Mouse (Mus musculus): ENCODE measurements at regions not wholly inside any gene's neighbourhood (a gene's known extent, or its start where the extent isn't known, plus 50 kb on each side); places are given as distances from the start of the nearest gene placed in this dataset.

GRCm38 (mm10) chr15:50472626-50473025 is 3412.1 kb upstream of the Gm7489 start:
- Histone ChIP-seq H3K9ac (ENCODE audit: low read depth, poor library complexity, severe bottlenecking) (no peak overlapping the region), H3K36me3 (ENCODE audit: control insufficient read depth, insufficient read depth, low read length, poor library complexity, severe bottlenecking) (no peaks in the 10 kb centered on the region), H3K4me3 (ENCODE audit: low read depth, low read length) (no peak overlapping the region), H3K4me1 (ENCODE audit: control insufficient read depth, insufficient read depth, low read length) (no peaks in the 10 kb centered on the region), H3K27me3 (ENCODE audit: control insufficient read depth, insufficient read depth, low read length, poor library complexity, severe bottlenecking) (no peaks in the 10 kb centered on the region), H3K9me3 (replicated peaks; ENCODE audit: control insufficient read depth, insufficient read depth, low read length, poor library complexity, severe bottlenecking) (no peaks in the 10 kb centered on the region), H3K27ac (ENCODE audit: insufficient read depth, low read length) (no peak overlapping the region)
- TF ChIP-seq EP300 (IDR thresholded peaks at IDR 0.05; ENCODE audit: insufficient read depth, low read depth, low read length) (no peak), POLR2A (IDR thresholded peaks at IDR 0.05; ENCODE audit: insufficient read depth, low read length) (no peak), CTCF (IDR thresholded peaks at IDR 0.05; ENCODE audit: low read depth, low read length) (no peak)

GRCm38 (mm10) chr15:50498716-50499115 is 3386.0 kb upstream of the Gm7489 start:
- Histone ChIP-seq H3K9ac (ENCODE audit: low read depth, poor library complexity, severe bottlenecking) (no peak overlapping the region), H3K4me3 (ENCODE audit: low read depth, low read length) (no peak overlapping the region), H3K36me3 (ENCODE audit: control insufficient read depth, insufficient read depth, low read length, poor library complexity, severe bottlenecking) (no peaks in the 10 kb centered on the region), H3K27ac (ENCODE audit: insufficient read depth, low read length) (no peak overlapping the region), H3K27me3 (ENCODE audit: control insufficient read depth, insufficient read depth, low read length, poor library complexity, severe bottlenecking) (no peaks in the 10 kb centered on the region), H3K9me3 (replicated peaks; ENCODE audit: control insufficient read depth, insufficient read depth, low read length, poor library complexity, severe bottlenecking) (no peaks in the 10 kb centered on the region), H3K4me1 (ENCODE audit: control insufficient read depth, insufficient read depth, low read length) (no peaks in the 10 kb centered on the region)
- TF ChIP-seq CTCF (IDR thresholded peaks at IDR 0.05; ENCODE audit: low read depth, low read length) (no peak), EP300 (IDR thresholded peaks at IDR 0.05; ENCODE audit: insufficient read depth, low read depth, low read length) (no peak), POLR2A (IDR thresholded peaks at IDR 0.05; ENCODE audit: insufficient read depth, low read length) (no peak)

- Histone ChIP-seq H3K27me3 (ENCODE audit: control insufficient read depth, insufficient read depth, low read length, poor library complexity, severe bottlenecking) (no peaks in the 10 kb centered on the region), H3K9ac (ENCODE audit: low read depth, poor library complexity, severe bottlenecking) (no peak overlapping the region), H3K4me1 (ENCODE audit: control insufficient read depth, insufficient read depth, low read length) (no peaks in the 10 kb centered on the region), H3K27ac (ENCODE audit: insufficient read depth, low read length) (no peak overlapping the region), H3K36me3 (ENCODE audit: control insufficient read depth, insufficient read depth, low read length, poor library complexity, severe bottlenecking) (no peaks in the 10 kb centered on the region), H3K9me3 (replicated peaks; ENCODE audit: control insufficient read depth, insufficient read depth, low read length, poor library complexity, severe bottlenecking) (no peaks in the 10 kb centered on the region), H3K4me3 (ENCODE audit: low read depth, low read length) (no peak overlapping the region)
- TF ChIP-seq CTCF (IDR thresholded peaks at IDR 0.05; ENCODE audit: low read depth, low read length) (no peak), EP300 (IDR thresholded peaks at IDR 0.05; ENCODE audit: insufficient read depth, low read depth, low read length) (no peak), POLR2A (IDR thresholded peaks at IDR 0.05; ENCODE audit: insufficient read depth, low read length) (no peak)
Measured at GRCm38 (mm10) chr15:50507999-50508624, 3376.6 kb upstream of the Gm7489 start.

- Histone ChIP-seq H3K36me3 (ENCODE audit: control insufficient read depth, insufficient read depth, low read length, poor library complexity, severe bottlenecking) (no peaks in the 10 kb centered on the region), H3K4me3 (ENCODE audit: low read depth, low read length) (no peak overlapping the region), H3K9ac (ENCODE audit: low read depth, poor library complexity, severe bottlenecking) (no peak overlapping the region), H3K4me1 (ENCODE audit: control insufficient read depth, insufficient read depth, low read length) (no peaks in the 10 kb centered on the region), H3K27me3 (ENCODE audit: control insufficient read depth, insufficient read depth, low read length, poor library complexity, severe bottlenecking) (no peaks in the 10 kb centered on the region), H3K27ac (ENCODE audit: insufficient read depth, low read length) (no peak overlapping the region), H3K9me3 (replicated peaks; ENCODE audit: control insufficient read depth, insufficient read depth, low read length, poor library complexity, severe bottlenecking) (no peaks in the 10 kb centered on the region)
- TF ChIP-seq EP300 (IDR thresholded peaks at IDR 0.05; ENCODE audit: insufficient read depth, low read depth, low read length): no peak
Measured at GRCm38 (mm10) chr15:50513036-50513435, 3371.7 kb upstream of the Gm7489 start.

- Histone ChIP-seq H3K9me3 (replicated peaks; ENCODE audit: control insufficient read depth, insufficient read depth, low read length, poor library complexity, severe bottlenecking) (no peaks in the 10 kb centered on the region), H3K9ac (ENCODE audit: low read depth, poor library complexity, severe bottlenecking) (no peak overlapping the region), H3K27ac (ENCODE audit: insufficient read depth, low read length) (no peak overlapping the region), H3K36me3 (ENCODE audit: control insufficient read depth, insufficient read depth, low read length, poor library complexity, severe bottlenecking) (no peaks in the 10 kb centered on the region), H3K27me3 (ENCODE audit: control insufficient read depth, insufficient read depth, low read length, poor library complexity, severe bottlenecking) (no peaks in the 10 kb centered on the region), H3K4me1 (ENCODE audit: control insufficient read depth, insufficient read depth, low read length) (no peaks in the 10 kb centered on the region), H3K4me3 (ENCODE audit: low read depth, low read length) (no peak overlapping the region)
- TF ChIP-seq POLR2A (IDR thresholded peaks at IDR 0.05; ENCODE audit: insufficient read depth, low read length) (no peak), EP300 (IDR thresholded peaks at IDR 0.05; ENCODE audit: insufficient read depth, low read depth, low read length) (no peak)
Measured at GRCm38 (mm10) chr15:50524841-50525240, 3359.9 kb upstream of the Gm7489 start.

- no peak for TF ChIP-seq EP300 (IDR thresholded peaks at IDR 0.05; ENCODE audit: insufficient read depth, low read depth, low read length)
- TF ChIP-seq CTCF (IDR thresholded peaks at IDR 0.05; ENCODE audit: low read depth, low read length): no peak
- no peak for TF ChIP-seq POLR2A (IDR thresholded peaks at IDR 0.05; ENCODE audit: insufficient read depth, low read length)
- Histone ChIP-seq H3K27me3 (ENCODE audit: control insufficient read depth, insufficient read depth, low read length, poor library complexity, severe bottlenecking) (no peaks in the 10 kb centered on the region), H3K9ac (ENCODE audit: low read depth, poor library complexity, severe bottlenecking) (no peak overlapping the region), H3K4me3 (ENCODE audit: low read depth, low read length) (no peak overlapping the region), H3K27ac (ENCODE audit: insufficient read depth, low read length) (no peak overlapping the region), H3K36me3 (ENCODE audit: control insufficient read depth, insufficient read depth, low read length, poor library complexity, severe bottlenecking) (no peaks in the 10 kb centered on the region), H3K9me3 (replicated peaks; ENCODE audit: control insufficient read depth, insufficient read depth, low read length, poor library complexity, severe bottlenecking) (0 out of 2 replicates have a peak, but pooled peaks cover 6% of the 10 kb centered on the region), H3K4me1 (ENCODE audit: control insufficient read depth, insufficient read depth, low read length) (no peaks in the 10 kb centered on the region)
Measured at GRCm38 (mm10) chr15:50534490-50534889, 3350.2 kb upstream of the Gm7489 start.

All from ES-Bruce4 (cell line).